Mouse (Mus musculus) embryo, embryonic 10 days (tissue): Measurements from ENCODE around the gene Cfap20.
A peak's percentile ranks its signal among the peaks of the same experiment; 100 is the strongest.

Experiments used
- DNase-seq: peaks from one replicate; pipeline ENCODE4 v3.0.0-alpha.2; 2015; ENCODE audit warnings: low spot score

Gene Cfap20

GRCm38 (mm10) chr8:95434686-95435439 lies at the start of gene Cfap20:
Gene Cfap20, minus strand, starts transcription at chr8:95434869.
- DNase-seq: peak; percentile 98

GRCm38 (mm10) chr8:95470008-95470407 lies 35.3 kb upstream of the Cfap20 start:
- no peak for DNase-seq

GRCm38 (mm10) chr8:95468995-95469394 lies 34.3 kb upstream of the Cfap20 start:
- no peak for DNase-seq

- no peak for DNase-seq
Measured at GRCm38 (mm10) chr8:95466543-95466942, 31.9 kb upstream of the Cfap20 start.

- no peak for DNase-seq
Measured at GRCm38 (mm10) chr8:95452518-95452917, 17.8 kb upstream of the Cfap20 start.

- DNase-seq: no peak
Measured at GRCm38 (mm10) chr8:95450271-95450670, 15.6 kb upstream of the Cfap20 start.

GRCm38 (mm10) chr8:95447661-95448060 lies 13.0 kb upstream of the Cfap20 start:
- DNase-seq: no peak

GRCm38 (mm10) chr8:95445042-95445441 lies 10.4 kb upstream of the Cfap20 start:
- DNase-seq: no peak

GRCm38 (mm10) chr8:95441491-95442039 lies 6.9 kb upstream of the Cfap20 start:
- no peak for DNase-seq

- no peak for DNase-seq
Measured at GRCm38 (mm10) chr8:95440168-95440709, 5.6 kb upstream of the Cfap20 start.

GRCm38 (mm10) chr8:95439421-95439820 lies 4.8 kb upstream of the Cfap20 start:
- no peak for DNase-seq

- DNase-seq: no peak
Measured at GRCm38 (mm10) chr8:95437341-95437992, 2.8 kb upstream of the Cfap20 start.

- DNase-seq: no peak
Measured at GRCm38 (mm10) chr8:95435930-95436329, 1.3 kb upstream of the Cfap20 start.

- no peak for DNase-seq
Measured at GRCm38 (mm10) chr8:95435471-95435870, 802 bp upstream of the Cfap20 start.

GRCm38 (mm10) chr8:95434233-95434632 lies 436 bp downstream of the Cfap20 start:
- peak; percentile 67 for DNase-seq

- no peak for DNase-seq
Measured at GRCm38 (mm10) chr8:95433124-95433523, 1.5 kb downstream of the Cfap20 start.

GRCm38 (mm10) chr8:95432471-95432870 lies 2.2 kb downstream of the Cfap20 start:
- no peak for DNase-seq

GRCm38 (mm10) chr8:95429945-95430344 lies 4.7 kb downstream of the Cfap20 start:
- peak; percentile 59 for DNase-seq

- DNase-seq: peak; percentile 92
Measured at GRCm38 (mm10) chr8:95427594-95428535, 6.8 kb downstream of the Cfap20 start.

- DNase-seq: no peak
Measured at GRCm38 (mm10) chr8:95426781-95427281, 7.8 kb downstream of the Cfap20 start.

- DNase-seq: no peak
Measured at GRCm38 (mm10) chr8:95424682-95425081, 10.0 kb downstream of the Cfap20 start.
